Mouse (Mus musculus) skeletal muscle tissue, adult 2 months (tissue): ENCODE results near the gene Olfr1389.
"Not testable (repeated sequence)": the region's sequence is repeated elsewhere in the genome, so short reads cannot be mapped to it uniquely, and the experiment has no call there.

Experiments
- DNase-seq: peaks from one replicate; pipeline ENCODE4 v3.0.0-alpha.2; 2012; ENCODE audit warnings: low read depth, low spot score

Gene Olfr1389

DNA sequence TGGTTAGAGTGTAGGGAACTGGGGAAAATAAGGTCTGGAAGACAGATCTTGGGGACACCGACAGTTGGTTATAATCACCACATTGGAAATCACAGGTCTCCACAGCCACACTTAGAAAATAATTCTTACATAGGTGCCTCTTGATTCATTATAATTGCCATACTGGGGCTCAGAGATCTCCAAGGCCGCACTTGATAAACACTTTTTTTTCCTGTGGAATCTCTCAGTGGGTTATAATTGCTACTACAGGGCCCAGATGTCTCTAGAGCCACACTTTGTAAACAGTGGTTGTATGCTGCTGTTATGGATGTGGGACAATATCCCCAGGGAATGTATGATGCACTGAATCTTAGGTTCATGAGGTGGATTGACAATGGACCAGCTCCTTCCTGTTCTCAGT is at the start of gene Olfr1389:
Gene Olfr1389 (plus strand): TSS at position 301 of the 400 bp plus-strand sequence.
- DNase-seq: no peak

DNA sequence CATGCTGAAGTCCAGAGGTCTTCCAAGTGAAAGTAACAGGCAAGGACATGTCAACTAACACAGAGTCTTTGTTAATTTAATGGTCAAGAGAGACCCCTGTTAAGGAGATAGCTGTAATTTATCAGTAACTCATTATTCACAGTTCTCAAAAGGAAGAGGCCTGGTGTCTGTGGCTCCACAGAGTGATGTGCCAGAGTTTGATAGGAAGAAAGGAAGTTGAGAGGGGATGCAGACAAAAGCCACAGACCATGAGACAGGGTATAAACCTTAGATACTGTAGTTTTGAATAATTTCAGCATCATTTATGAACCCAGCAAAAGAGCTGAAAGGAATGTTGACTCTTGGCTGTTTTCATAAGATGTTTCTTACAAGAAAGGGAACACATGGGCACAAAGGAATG is 39.7 kb upstream of the Olfr1389 start:
- DNase-seq: no peak

DNA sequence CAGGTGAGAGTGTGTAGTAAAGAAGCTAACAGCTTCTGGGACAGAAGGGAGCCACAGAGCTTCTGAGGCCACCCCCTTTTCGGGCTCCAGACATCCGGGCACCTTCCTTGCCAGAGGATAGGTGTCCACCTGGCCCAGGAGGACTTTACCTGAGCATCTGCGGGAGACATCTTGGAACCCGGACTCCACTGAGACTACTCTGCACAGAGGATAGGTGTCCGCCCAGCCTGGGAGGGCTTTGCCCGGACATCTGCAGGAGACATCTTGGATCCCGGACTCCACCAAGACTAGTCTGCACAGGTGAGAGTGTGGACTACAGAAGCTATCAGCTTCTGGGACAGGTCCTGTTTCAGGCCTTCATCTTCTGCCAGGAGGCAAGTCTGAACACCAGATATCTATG is 36.7 kb upstream of the Olfr1389 start:
- not testable (repeated sequence) for DNase-seq

DNA sequence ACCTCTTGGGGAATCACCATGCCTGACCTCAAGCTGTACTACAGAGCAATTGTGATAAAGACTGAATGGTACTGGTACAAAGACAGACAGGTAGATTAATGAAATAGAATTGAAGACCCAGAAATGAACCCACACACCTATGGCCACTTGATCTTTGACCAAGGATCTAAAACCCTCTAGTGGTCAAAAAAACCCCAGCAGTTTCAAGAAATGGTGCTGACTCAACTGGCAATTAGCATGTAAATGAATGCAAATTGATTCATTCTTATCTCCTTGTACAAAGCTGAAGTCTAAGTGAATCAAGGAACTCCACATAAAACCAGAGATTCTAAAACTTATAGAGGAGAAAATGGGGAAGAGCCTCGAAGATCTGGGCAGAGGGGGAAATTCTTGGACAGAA is 30.2 kb upstream of the Olfr1389 start:
- DNase-seq: not testable (repeated sequence)

DNA sequence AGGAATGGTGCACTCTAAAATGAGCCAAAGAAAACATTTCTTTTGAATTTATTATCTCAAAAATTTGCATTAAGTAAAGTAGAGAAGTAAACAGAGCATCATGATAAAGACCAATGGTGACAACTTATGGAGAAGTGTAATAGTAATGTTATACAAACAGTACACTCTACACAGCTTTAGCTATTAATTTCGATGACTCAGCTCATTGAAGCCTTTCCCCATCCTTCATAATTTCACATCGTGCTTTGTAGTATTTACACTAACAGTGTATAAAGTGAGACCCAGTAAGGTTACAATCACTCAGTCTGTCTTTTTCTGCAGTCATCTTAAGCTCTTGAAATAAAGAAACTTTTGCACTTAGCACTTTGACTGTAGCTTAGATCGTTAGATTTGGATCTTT is 16.1 kb upstream of the Olfr1389 start:
- DNase-seq: no peak

DNA sequence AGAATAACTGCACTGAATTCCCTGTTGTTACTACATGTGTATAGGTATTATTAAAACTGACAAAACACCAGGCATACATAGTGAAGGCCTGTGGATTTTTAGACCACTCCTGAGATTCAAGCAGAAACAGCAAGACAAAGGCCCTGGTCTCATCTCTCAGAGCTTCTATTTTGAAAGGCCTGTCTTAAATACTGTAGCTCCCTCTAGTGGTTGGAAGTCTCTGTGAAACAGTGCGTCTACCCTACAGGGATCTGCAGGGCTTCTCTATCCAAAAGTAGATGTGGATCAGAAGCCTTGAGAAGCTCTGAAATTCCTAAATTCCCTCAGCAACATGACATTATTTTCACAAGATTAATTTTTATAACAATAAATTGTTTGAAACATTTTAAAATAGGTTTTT is 12.3 kb upstream of the Olfr1389 start:
- no peak for DNase-seq

DNA sequence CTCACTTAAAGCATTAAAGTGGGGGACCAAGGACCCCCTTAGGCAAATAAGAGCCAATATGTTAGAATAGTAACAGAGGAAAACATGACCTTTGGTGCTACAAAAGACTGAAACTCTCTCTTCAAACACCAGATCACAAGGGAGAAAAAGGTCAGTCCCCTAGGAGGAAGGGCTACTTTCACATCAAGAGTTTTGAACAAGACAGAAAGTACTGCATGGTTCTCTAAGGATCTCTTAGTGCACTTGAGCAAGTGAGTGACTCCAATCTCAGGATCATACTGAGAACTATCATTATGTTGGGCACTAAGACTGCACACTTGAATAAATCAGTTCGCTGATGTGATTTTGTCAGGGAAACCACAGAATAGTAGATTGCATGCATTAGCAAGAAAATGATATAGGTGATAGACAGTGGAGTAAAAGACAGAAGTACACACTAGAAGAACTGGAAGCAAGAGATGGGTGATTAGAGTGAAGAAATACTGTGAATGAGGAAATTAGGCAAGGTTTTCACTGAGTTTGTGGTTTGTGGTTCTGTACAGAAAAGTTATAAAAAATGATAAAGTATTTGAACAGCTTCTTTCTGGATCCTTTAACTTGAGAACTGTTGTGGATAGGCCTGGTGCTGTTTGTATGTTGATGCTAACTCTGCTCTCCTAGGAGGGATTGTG is 2.5 kb downstream of the Olfr1389 start:
- no peak for DNase-seq

DNA sequence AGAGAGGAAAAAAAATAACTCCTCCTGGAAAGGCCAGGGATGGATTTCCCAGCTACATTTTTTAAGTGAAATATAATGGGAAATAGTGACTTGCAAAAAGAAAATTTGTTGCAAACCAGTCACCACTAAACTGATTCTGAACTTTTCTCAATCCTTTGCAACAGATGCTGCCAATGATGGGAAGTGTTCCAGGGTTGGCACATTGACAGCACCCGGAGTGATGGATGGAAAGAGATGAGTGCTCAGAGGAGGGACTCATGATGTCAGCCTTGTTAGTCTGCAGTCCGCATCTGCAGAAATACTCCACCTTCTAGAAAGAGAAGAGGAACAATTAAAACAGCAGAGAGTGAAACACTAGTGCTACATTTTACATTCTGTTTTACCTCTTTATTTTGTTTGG is 6.8 kb downstream of the Olfr1389 start:
- no peak for DNase-seq

DNA sequence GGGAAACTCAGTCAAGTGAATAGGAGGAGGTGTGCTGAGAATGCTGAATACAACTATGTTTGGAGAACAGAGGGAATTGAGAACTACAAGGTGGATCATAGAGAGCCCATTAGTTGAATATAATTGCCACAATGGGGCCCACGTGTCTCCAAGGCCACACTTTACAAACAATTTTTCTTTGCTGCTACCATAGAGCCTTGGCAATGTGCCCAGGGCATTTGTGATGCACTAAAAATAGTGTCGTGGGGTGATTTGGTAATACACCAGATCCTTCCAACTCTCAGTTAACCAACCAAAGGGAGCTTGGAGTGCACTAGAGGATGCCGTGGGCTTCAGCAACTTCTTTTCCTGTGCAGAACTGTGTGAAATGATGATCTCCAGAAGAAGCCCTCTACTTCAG is 13.5 kb downstream of the Olfr1389 start, which contains the start of gene Olfr1388:
Gene Olfr1388 (plus strand): TSS at position 214 of the 400 bp plus-strand sequence.
- DNase-seq: no peak

DNA sequence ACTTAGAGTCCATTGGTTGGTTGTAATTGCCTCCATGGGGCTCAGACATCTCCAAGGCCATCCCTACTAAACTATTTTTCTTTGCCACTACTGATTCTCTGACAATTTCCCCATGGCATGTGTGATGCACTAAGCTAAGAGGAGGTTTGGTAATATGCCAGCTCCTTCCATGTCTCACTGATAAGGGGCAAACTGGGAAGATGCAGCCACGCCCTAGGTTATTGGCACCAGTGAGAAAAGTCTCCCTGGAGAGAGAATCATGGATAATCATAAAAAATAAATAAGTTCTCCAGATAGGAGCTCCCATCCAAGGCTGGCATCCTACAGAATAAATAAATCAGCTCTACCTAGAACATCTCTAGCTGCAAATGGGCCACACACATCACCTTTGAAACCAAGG is 32.2 kb downstream of the Olfr1389 start, which contains the start of gene Olfr1387:
Gene Olfr1387 (plus strand): TSS at position 301 of the 400 bp plus-strand sequence.
- DNase-seq: no peak

DNA sequence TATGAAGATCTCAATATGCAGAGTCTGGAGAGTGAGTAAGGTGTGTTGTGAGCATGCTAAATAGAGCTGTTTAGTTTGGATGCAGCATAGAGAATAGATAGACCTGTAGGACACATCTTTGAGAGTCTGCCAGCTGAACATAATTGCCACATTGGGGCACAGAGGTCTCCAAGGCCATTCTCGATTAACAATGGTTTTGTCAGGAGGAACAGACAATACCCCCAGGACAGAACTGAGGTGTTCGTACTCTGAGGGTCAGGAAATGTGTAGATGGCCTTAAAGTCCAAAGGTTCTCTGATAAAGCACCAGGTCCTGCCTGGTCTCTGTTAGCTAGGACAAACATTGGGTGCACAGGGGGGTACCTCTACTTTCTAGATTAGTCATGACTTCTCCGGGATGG is 41.9 kb downstream of the Olfr1389 start, which contains the start of gene Olfr1386:
Gene Olfr1386 (plus strand): TSS at position 301 of the 400 bp plus-strand sequence.
- not testable (repeated sequence) for DNase-seq
